Mouse (Mus musculus) intestine, embryonic 14.5 days (tissue): ENCODE measurements around the gene Anp32a. TPM values are rescaled to one million over a fixed set of nuclear protein-coding genes. Genes with fewer than 3 reads are reported as not detected.

Experiments used
- ATAC-seq: fragments of 200-750 bp; cut with Nextera tagmentation; replicated peaks from 2 replicates; pipeline ENCODE4 v1.8.0; 2017; ENCODE audit warnings: low read depth, moderate number of reproducible peaks, moderate TSS enrichment, moderate library complexity; ENCODE audit not compliant: low FRiP score, low TSS enrichment
- DNase-seq: peaks from one replicate; pipeline ENCODE4 v3.0.0-alpha.2; 2018; ENCODE audit warnings: low spot score
- H3K27ac ChIP-seq: fragments of 300-500 bp; sonication (generic); 2 replicates; pipeline ENCODE4 v1.5.1; 2014; ENCODE audit warnings: low read depth, mild to moderate bottlenecking, control low read depth
- H3K27me3 ChIP-seq: fragments of 300-500 bp; sonication (generic); replicated peaks from 2 replicates; pipeline ENCODE4 v1.6.1; 2014; ENCODE audit warnings: low read length, control low read depth; ENCODE audit not compliant: control insufficient read depth, insufficient read depth
- H3K36me3 ChIP-seq: fragments of 300-500 bp; sonication (generic); 2 replicates; pipeline ENCODE4 v1.6.1; 2014; ENCODE audit warnings: low read length, control low read depth; ENCODE audit not compliant: control insufficient read depth, insufficient read depth
- H3K4me1 ChIP-seq: fragments of 300-500 bp; sonication (generic); replicated peaks from 2 replicates; pipeline ENCODE4 v1.6.1; 2014; ENCODE audit warnings: low read length, control low read depth, mixed read lengths; ENCODE audit not compliant: control insufficient read depth, insufficient read depth
- H3K4me2 ChIP-seq: fragments of 300-500 bp; sonication (generic); 2 replicates; pipeline ENCODE4 v1.6.1; 2014; ENCODE audit warnings: low read length
- H3K4me3 ChIP-seq: fragments of 300-500 bp; sonication (generic); 2 replicates; pipeline ENCODE4 v1.5.1; 2014; ENCODE audit warnings: low read depth, low read length, control low read depth, mixed read lengths
- H3K9ac ChIP-seq: fragments of 300-500 bp; sonication (generic); 2 replicates; pipeline ENCODE4 v1.6.1; 2014; ENCODE audit warnings: mild to moderate bottlenecking, low read length
- H3K9me3 ChIP-seq: fragments of 300-500 bp; sonication (generic); 2 replicates; pipeline ENCODE4 v1.6.1; 2016; ENCODE audit warnings: low read length, control low read depth; ENCODE audit not compliant: control insufficient read depth
- WGBS: fragments of 180-500 bp; shearing (Covaris S2); extraction: QIAGEN DNeasy Blood & Tissue Kit; methylation state at CpG from one replicate; pipeline ENCODE4 v1.1.7; 2014; 5-methylcytosine and 5-hydroxymethylcytosine counted together
- polyA plus RNA-seq: library from polyadenylated mRNA; unstranded; fragments of >200 nt; fragmentation: Nextera tagmentation; extraction: Ambion mirVana; gene quantifications from 2 replicates; pipeline ENCODE4 v1.2.1, GENCODE M21; 2014

Anp32a gene
- polyA plus RNA-seq: 99.8 and 103 TPM in 2 replicates

- peaks cover 13% of the 10 kb centered on the region; the same call in 1 of the 2 replicates for H3K4me1 ChIP-seq
- peak within 1 kb of the TSS; percentile 93 for H3K4me2 ChIP-seq
- no peaks in the 10 kb centered on the region for H3K9me3 ChIP-seq
- no peaks in the 10 kb centered on the region for H3K36me3 ChIP-seq
- H3K9ac ChIP-seq: peak within 1 kb of the TSS; percentile 99
- peak; percentile 89 for ATAC-seq
- H3K27ac ChIP-seq: peak within 1 kb of the TSS; percentile 99
- peak; percentile 97 for DNase-seq
- peak within 1 kb of the TSS; percentile 98 for H3K4me3 ChIP-seq
- under 1% methylated on average over 34 of the region's 34 CpGs for WGBS
- no peaks in the 10 kb centered on the region for H3K27me3 ChIP-seq
Observed at GRCm38 (mm10) chr9:62341123-62341486, at the start of gene Anp32a. Gene Anp32a, plus strand, starts transcription at chr9:62341293.

- H3K9me3 ChIP-seq: no peaks in the 10 kb centered on the region
- no peak overlapping the region for H3K4me3 ChIP-seq
- ATAC-seq: no peak
- no peaks in the 10 kb centered on the region for H3K4me1 ChIP-seq
- DNase-seq: peak; percentile 90
- H3K4me2 ChIP-seq: no peak overlapping the region
- no peaks in the 10 kb centered on the region for H3K36me3 ChIP-seq
- no peaks in the 10 kb centered on the region for H3K27me3 ChIP-seq
- WGBS: 23% methylated on average over 7 of the region's 7 CpGs
- no peak overlapping the region for H3K9ac ChIP-seq
- H3K27ac ChIP-seq: no peak overlapping the region
Observed at GRCm38 (mm10) chr9:62295006-62295698, 45.9 kb upstream of the Anp32a start.

GRCm38 (mm10) chr9:62296891-62297290, 44.2 kb upstream of the Anp32a start:
- Histone ChIP-seq H3K9me3 (no peaks in the 10 kb centered on the region), H3K27me3 (no peaks in the 10 kb centered on the region), H3K27ac (no peak overlapping the region), H3K36me3 (no peaks in the 10 kb centered on the region), H3K4me1 (no peaks in the 10 kb centered on the region), H3K4me3 (no peak overlapping the region), H3K9ac (no peak overlapping the region), H3K4me2 (no peak overlapping the region)
- WGBS: 69% methylated on average over 1 of the region's 1 CpGs
- ATAC-seq (no peak), DNase-seq (no peak)

GRCm38 (mm10) chr9:62315556-62315955, 25.5 kb upstream of the Anp32a start:
- H3K27ac ChIP-seq: no peak overlapping the region
- H3K4me1 ChIP-seq: no peaks in the 10 kb centered on the region
- DNase-seq: no peak
- H3K4me2 ChIP-seq: no peak overlapping the region
- H3K27me3 ChIP-seq: no peaks in the 10 kb centered on the region
- WGBS: 91% methylated on average over 6 of the region's 6 CpGs
- H3K9ac ChIP-seq: no peak overlapping the region
- no peak for ATAC-seq
- H3K4me3 ChIP-seq: no peak overlapping the region
- H3K9me3 ChIP-seq: no peaks in the 10 kb centered on the region
- no peaks in the 10 kb centered on the region for H3K36me3 ChIP-seq

- H3K4me3 ChIP-seq: no peak overlapping the region
- 85% methylated on average over 4 of the region's 4 CpGs for WGBS
- no peaks in the 10 kb centered on the region for H3K4me1 ChIP-seq
- no peak overlapping the region for H3K9ac ChIP-seq
- no peak overlapping the region for H3K4me2 ChIP-seq
- ATAC-seq (no peak), DNase-seq (no peak)
- H3K27me3 ChIP-seq: no peaks in the 10 kb centered on the region
- H3K9me3 ChIP-seq: peaks cover 4% of the 10 kb centered on the region; the same call in 1 of the 2 replicates
- no peaks in the 10 kb centered on the region for H3K36me3 ChIP-seq
- no peak overlapping the region for H3K27ac ChIP-seq
Observed at GRCm38 (mm10) chr9:62318729-62319128, 22.4 kb upstream of the Anp32a start.

- Histone ChIP-seq H3K4me3 (no peak overlapping the region), H3K27ac (no peak overlapping the region), H3K4me2 (no peak overlapping the region), H3K36me3 (no peaks in the 10 kb centered on the region), H3K9me3 (peaks cover 4% of the 10 kb centered on the region; the same call in 1 of the 2 replicates), H3K4me1 (no peaks in the 10 kb centered on the region), H3K9ac (no peak overlapping the region), H3K27me3 (no peaks in the 10 kb centered on the region)
- DNase-seq (no peak), ATAC-seq (no peak)
- 80% methylated on average over 1 of the region's 1 CpGs for WGBS
Observed at GRCm38 (mm10) chr9:62323816-62324215, 17.3 kb upstream of the Anp32a start.

GRCm38 (mm10) chr9:62325965-62326364, 15.1 kb upstream of the Anp32a start:
- no peak overlapping the region for H3K9ac ChIP-seq
- no peaks in the 10 kb centered on the region for H3K27me3 ChIP-seq
- H3K4me3 ChIP-seq: no peak overlapping the region
- ATAC-seq: no peak
- H3K27ac ChIP-seq: no peak overlapping the region
- WGBS: 67% methylated on average over 3 of the region's 3 CpGs
- no peaks in the 10 kb centered on the region for H3K4me1 ChIP-seq
- H3K4me2 ChIP-seq: no peak overlapping the region
- H3K36me3 ChIP-seq: no peaks in the 10 kb centered on the region
- H3K9me3 ChIP-seq: peaks cover 2% of the 10 kb centered on the region; the same call in 1 of the 2 replicates
- no peak for DNase-seq

- no peaks in the 10 kb centered on the region for H3K27me3 ChIP-seq
- no peaks in the 10 kb centered on the region for H3K9me3 ChIP-seq
- H3K4me3 ChIP-seq: no peak overlapping the region
- 92% methylated on average over 9 of the region's 9 CpGs for WGBS
- no peak overlapping the region for H3K4me2 ChIP-seq
- no peaks in the 10 kb centered on the region for H3K36me3 ChIP-seq
- no peak overlapping the region for H3K27ac ChIP-seq
- no peak for ATAC-seq
- DNase-seq: no peak
- H3K4me1 ChIP-seq: no peaks in the 10 kb centered on the region
- no peak overlapping the region for H3K9ac ChIP-seq
Observed at GRCm38 (mm10) chr9:62334298-62334825, 6.7 kb upstream of the Anp32a start.

GRCm38 (mm10) chr9:62335396-62335795, 5.7 kb upstream of the Anp32a start:
- 39% methylated on average over 12 of the region's 12 CpGs for WGBS
- ATAC-seq: no peak
- no peaks in the 10 kb centered on the region for H3K4me1 ChIP-seq
- no peaks in the 10 kb centered on the region for H3K9me3 ChIP-seq
- H3K4me3 ChIP-seq: no peak overlapping the region
- no peak for DNase-seq
- H3K9ac ChIP-seq: no peak overlapping the region
- no peaks in the 10 kb centered on the region for H3K36me3 ChIP-seq
- H3K27ac ChIP-seq: no peak overlapping the region
- no peak overlapping the region for H3K4me2 ChIP-seq
- H3K27me3 ChIP-seq: no peaks in the 10 kb centered on the region
